Mouse (Mus musculus) bone marrow macrophage, adult 2 months (primary cell): ENCODE measurements around the gene Kif21b.

Source experiments
- CTCF ChIP-seq: IDR thresholded peaks from 2 replicates; pipeline ENCODE4 v1.5.1; 2012; ENCODE audit warnings: low read depth, mild to moderate bottlenecking, low read length, moderate library complexity
- POLR2A ChIP-seq: IDR thresholded peaks from 2 replicates; pipeline ENCODE4 v1.6.1; 2012; ENCODE audit warnings: mild to moderate bottlenecking, low read depth, low read length, borderline replicate concordance

DNA sequence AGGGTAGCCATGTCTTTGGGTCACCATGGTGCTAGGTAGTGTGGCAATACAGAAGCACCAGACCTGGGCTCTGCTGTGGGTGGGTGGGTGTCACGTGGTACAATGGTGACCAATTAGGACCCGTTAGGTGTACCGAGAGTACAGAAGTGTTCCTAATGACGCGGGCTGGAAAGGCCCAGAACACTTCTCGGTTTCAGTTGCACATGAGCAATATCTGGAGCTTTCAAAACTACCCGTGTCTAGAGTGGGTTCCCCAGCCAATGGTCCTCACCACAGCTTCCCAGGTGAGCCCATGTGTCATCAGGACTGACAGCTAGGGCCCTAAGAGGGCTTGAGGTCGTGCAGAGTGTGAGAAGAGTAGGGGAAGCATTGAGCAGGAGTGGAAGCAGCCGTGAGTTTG, 14.1 kb upstream of the Kif21b start:
- no peak for TF ChIP-seq CTCF
- no peak for TF ChIP-seq POLR2A
